Mouse (Mus musculus): ENCODE data around the gene Kcna7. TPM values are rescaled to one million over a fixed set of nuclear protein-coding genes. Genes with fewer than 3 reads are reported as not detected.

Kcna7 gene
- polyA plus RNA-seq, 1 experiment from 2014 or later, result not detected

- no peaks in the 10 kb centered on the region for H3K9me3 ChIP-seq (ENCODE audit: control insufficient read depth, low read depth, low read length)
- ATAC-seq (ENCODE audit: insufficient number of reproducible peaks, insufficient read depth, low FRiP score, low read depth), result peak; percentile 57
- H3K27ac ChIP-seq (ENCODE audit: low read length), result peak within 1 kb of the TSS; percentile 52
- no peaks in the 10 kb centered on the region for H3K36me3 ChIP-seq (ENCODE audit: control insufficient read depth, insufficient read depth, low read length)
- peak within 1 kb of the TSS; percentile 44 for H3K4me3 ChIP-seq (ENCODE audit: low read depth, low read length)
- peaks cover 23% of the 10 kb centered on the region; the same call in 1 of the 2 replicates for H3K4me1 ChIP-seq (ENCODE audit: control insufficient read depth, insufficient read depth, low read length)
- peak within 1 kb of the TSS; percentile 80 for H3K4me2 ChIP-seq (replicated peaks; ENCODE audit: low read depth, low read length)
- peaks cover 22% of the 10 kb centered on the region; the same call in 1 of the 2 replicates for H3K27me3 ChIP-seq (ENCODE audit: control insufficient read depth, insufficient read depth, low read length)
- H3K9ac ChIP-seq (replicated peaks; ENCODE audit: low read depth, low read length), result peak within 1 kb of the TSS; percentile 39
- 2% methylated on average over 42 of the region's 45 CpGs for WGBS
Measured at GRCm38 (mm10) chr7:45413113-45413863, 7.8 kb downstream of the Kcna7 start, which contains the start of gene Ntf5. TSS of gene Ntf5 (plus strand) at chr7:45413695.

- 3% methylated on average over 25 of the region's 27 CpGs for WGBS
- Histone ChIP-seq H3K36me3 (ENCODE audit: control insufficient read depth, insufficient read depth, low read length) (no peaks in the 10 kb centered on the region), H3K9ac (replicated peaks; ENCODE audit: low read depth, low read length) (peak overlapping the region; percentile 39), H3K4me3 (ENCODE audit: low read depth, low read length) (peak overlapping the region; percentile 44), H3K9me3 (ENCODE audit: control insufficient read depth, low read depth, low read length) (no peaks in the 10 kb centered on the region), H3K4me1 (ENCODE audit: control insufficient read depth, insufficient read depth, low read length) (peaks cover 23% of the 10 kb centered on the region; the same call in 1 of the 2 replicates), H3K27me3 (ENCODE audit: control insufficient read depth, insufficient read depth, low read length) (peaks cover 17% of the 10 kb centered on the region; the same call in 1 of the 2 replicates), H3K27ac (ENCODE audit: low read length) (peak overlapping the region; percentile 52), H3K4me2 (replicated peaks; ENCODE audit: low read depth, low read length) (peak overlapping the region; percentile 80)
- peak; percentile 43; the same call in 1 of the 2 replicates for ATAC-seq (ENCODE audit: insufficient number of reproducible peaks, insufficient read depth, low FRiP score, low read depth)
Measured at GRCm38 (mm10) chr7:45413864-45414739, 8.6 kb downstream of the Kcna7 start.

GRCm38 (mm10) chr7:45414740-45415224 is 9.3 kb downstream of the Kcna7 start:
- no peak overlapping the region for H3K4me3 ChIP-seq (ENCODE audit: low read depth, low read length)
- H3K4me1 ChIP-seq (ENCODE audit: control insufficient read depth, insufficient read depth, low read length), result peaks cover 24% of the 10 kb centered on the region; the same call in 1 of the 2 replicates
- ATAC-seq (ENCODE audit: insufficient number of reproducible peaks, insufficient read depth, low FRiP score, low read depth), result no peak
- 50% methylated on average over 12 of the region's 12 CpGs for WGBS
- peaks cover 17% of the 10 kb centered on the region; the same call in 1 of the 2 replicates for H3K27me3 ChIP-seq (ENCODE audit: control insufficient read depth, insufficient read depth, low read length)
- H3K9me3 ChIP-seq (ENCODE audit: control insufficient read depth, low read depth, low read length), result no peaks in the 10 kb centered on the region
- H3K36me3 ChIP-seq (ENCODE audit: control insufficient read depth, insufficient read depth, low read length), result no peaks in the 10 kb centered on the region
- peak overlapping the region; percentile 80; the same call in 1 of the 2 replicates for H3K4me2 ChIP-seq (replicated peaks; ENCODE audit: low read depth, low read length)
- no peak overlapping the region for H3K9ac ChIP-seq (replicated peaks; ENCODE audit: low read depth, low read length)
- no peak overlapping the region for H3K27ac ChIP-seq (ENCODE audit: low read length)

GRCm38 (mm10) chr7:45415636-45416035 is 10.2 kb downstream of the Kcna7 start:
- ATAC-seq (ENCODE audit: insufficient number of reproducible peaks, insufficient read depth, low FRiP score, low read depth), result no peak
- peak overlapping the region; percentile 23; the same call in 1 of the 2 replicates for H3K4me2 ChIP-seq (replicated peaks; ENCODE audit: low read depth, low read length)
- no peaks in the 10 kb centered on the region for H3K9me3 ChIP-seq (ENCODE audit: control insufficient read depth, low read depth, low read length)
- H3K27me3 ChIP-seq (ENCODE audit: control insufficient read depth, insufficient read depth, low read length), result peaks cover 17% of the 10 kb centered on the region; the same call in 1 of the 2 replicates
- no peak overlapping the region for H3K9ac ChIP-seq (replicated peaks; ENCODE audit: low read depth, low read length)
- H3K36me3 ChIP-seq (ENCODE audit: control insufficient read depth, insufficient read depth, low read length), result peaks cover under 1% of the 10 kb centered on the region; the same call in 1 of the 2 replicates
- no peak overlapping the region for H3K27ac ChIP-seq (ENCODE audit: low read length)
- no peak overlapping the region; the same call in 1 of the 2 replicates for H3K4me3 ChIP-seq (ENCODE audit: low read depth, low read length)
- WGBS, result 22% methylated on average over 37 of the region's 37 CpGs
- H3K4me1 ChIP-seq (ENCODE audit: control insufficient read depth, insufficient read depth, low read length), result peaks cover 28% of the 10 kb centered on the region; the same call in 1 of the 2 replicates

- H3K9me3 ChIP-seq (ENCODE audit: control insufficient read depth, low read depth, low read length), result no peaks in the 10 kb centered on the region
- H3K4me1 ChIP-seq (ENCODE audit: control insufficient read depth, insufficient read depth, low read length), result peaks cover 28% of the 10 kb centered on the region; the same call in 1 of the 2 replicates
- peak overlapping the region; percentile 8 for H3K4me2 ChIP-seq (replicated peaks; ENCODE audit: low read depth, low read length)
- no peak overlapping the region for H3K4me3 ChIP-seq (ENCODE audit: low read depth, low read length)
- peak overlapping the region; percentile 18; the same call in 1 of the 2 replicates for H3K27ac ChIP-seq (ENCODE audit: low read length)
- no peak overlapping the region for H3K9ac ChIP-seq (replicated peaks; ENCODE audit: low read depth, low read length)
- peaks cover 13% of the 10 kb centered on the region; the same call in 1 of the 2 replicates for H3K27me3 ChIP-seq (ENCODE audit: control insufficient read depth, insufficient read depth, low read length)
- 9% methylated on average over 13 of the region's 13 CpGs for WGBS
- peaks cover 25% of the 10 kb centered on the region for H3K36me3 ChIP-seq (ENCODE audit: control insufficient read depth, insufficient read depth, low read length)
- no peak for ATAC-seq (ENCODE audit: insufficient number of reproducible peaks, insufficient read depth, low FRiP score, low read depth)
Measured at GRCm38 (mm10) chr7:45417962-45418492, 12.6 kb downstream of the Kcna7 start.

- WGBS, result 13% methylated on average over 27 of the region's 27 CpGs
- Histone ChIP-seq H3K4me3 (ENCODE audit: low read depth, low read length) (no peak overlapping the region), H3K4me1 (ENCODE audit: control insufficient read depth, insufficient read depth, low read length) (peaks cover 18% of the 10 kb centered on the region; the same call in 1 of the 2 replicates)
Measured at GRCm38 (mm10) chr7:45419859-45420614, 14.6 kb downstream of the Kcna7 start.

GRCm38 (mm10) chr7:45420615-45420919 is 15.1 kb downstream of the Kcna7 start, which contains the start of gene Lhb:
TSS of gene Lhb (plus strand) at chr7:45420820.
- 0 out of 2 replicates have a peak, but pooled peaks cover 4% of the 10 kb centered on the region for H3K27me3 ChIP-seq (ENCODE audit: control insufficient read depth, insufficient read depth, low read length)
- H3K27ac ChIP-seq (ENCODE audit: low read length), result no peak within 1 kb of the TSS
- 58% methylated on average over 6 of the region's 6 CpGs for WGBS

More at GRCm38 (mm10) chr7:45419859-45420614, 14.6 kb downstream of the Kcna7 start:
- H3K9me3 ChIP-seq (ENCODE audit: control insufficient read depth, low read depth, low read length), result no peaks in the 10 kb centered on the region
- H3K9ac ChIP-seq (replicated peaks; ENCODE audit: low read depth, low read length), result no peak overlapping the region
- peaks cover 6% of the 10 kb centered on the region; the same call in 1 of the 2 replicates for H3K27me3 ChIP-seq (ENCODE audit: control insufficient read depth, insufficient read depth, low read length)
- H3K27ac ChIP-seq (ENCODE audit: low read length), result no peak overlapping the region
- peak overlapping the region; percentile 13; the same call in 1 of the 2 replicates for H3K4me2 ChIP-seq (replicated peaks; ENCODE audit: low read depth, low read length)
- no peak; the same call in 1 of the 2 replicates for ATAC-seq (ENCODE audit: insufficient number of reproducible peaks, insufficient read depth, low FRiP score, low read depth)
- peaks cover 45% of the 10 kb centered on the region for H3K36me3 ChIP-seq (ENCODE audit: control insufficient read depth, insufficient read depth, low read length)

More at GRCm38 (mm10) chr7:45420615-45420919, 15.1 kb downstream of the Kcna7 start, which contains the start of gene Lhb:
- no peak within 1 kb of the TSS for H3K9ac ChIP-seq (replicated peaks; ENCODE audit: low read depth, low read length)
- no peak within 1 kb of the TSS for H3K4me3 ChIP-seq (ENCODE audit: low read depth, low read length)
- peak within 1 kb of the TSS; percentile 13; the same call in 1 of the 2 replicates for H3K4me2 ChIP-seq (replicated peaks; ENCODE audit: low read depth, low read length)
- no peaks in the 10 kb centered on the region for H3K9me3 ChIP-seq (ENCODE audit: control insufficient read depth, low read depth, low read length)
- no peak for ATAC-seq (ENCODE audit: insufficient number of reproducible peaks, insufficient read depth, low FRiP score, low read depth)
- peaks cover 50% of the 10 kb centered on the region for H3K36me3 ChIP-seq (ENCODE audit: control insufficient read depth, insufficient read depth, low read length)
- peaks cover 14% of the 10 kb centered on the region; the same call in 1 of the 2 replicates for H3K4me1 ChIP-seq (ENCODE audit: control insufficient read depth, insufficient read depth, low read length)
